Mouse (Mus musculus): ENCODE measurements around the gene Crtc2. TPM values are rescaled to one million over a fixed set of nuclear protein-coding genes. Genes with fewer than 3 reads are reported as not detected.

Gene Crtc2
- polyA plus RNA-seq, 1 experiment from 2014 or later, result 10.7 TPM

DNA sequence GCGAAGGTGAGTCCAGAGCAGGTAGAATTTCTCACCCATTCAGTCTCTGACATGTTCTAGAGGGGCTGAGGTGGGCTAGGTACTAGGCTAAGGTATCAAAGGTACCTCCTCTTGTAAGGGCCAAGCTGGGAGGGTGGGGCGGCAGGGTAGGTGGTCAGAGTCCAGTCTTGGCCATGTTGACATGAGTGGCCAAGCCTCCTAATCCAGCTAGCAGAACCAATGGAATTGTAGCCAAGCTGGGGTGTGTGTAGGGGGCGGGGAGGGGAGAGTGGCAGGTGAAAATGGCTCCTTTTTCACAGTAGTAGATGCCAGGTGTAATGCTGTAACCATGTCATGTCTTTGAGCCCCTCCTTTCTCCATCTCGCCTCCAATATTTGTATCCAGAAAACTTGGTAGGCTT, 4.6 kb downstream of the Crtc2 start:
- no peak overlapping the region for H3K27ac ChIP-seq (ENCODE audit: low read depth, low read length)
- no peak for ATAC-seq
- H3K9ac ChIP-seq (ENCODE audit: low read length), result no peak overlapping the region
- no peak for DNase-seq (ENCODE audit: low spot score)
- no peak overlapping the region for H3K4me3 ChIP-seq (ENCODE audit: low read depth, low read length)
- H3K4me1 ChIP-seq (ENCODE audit: control insufficient read depth, insufficient read depth, low read length), result peaks cover 6% of the 10 kb centered on the region
- WGBS, result 95% methylated on average over 4 of the region's 4 CpGs
- H3K27me3 ChIP-seq (replicated peaks; ENCODE audit: control insufficient read depth, insufficient read depth, low read length), result no peaks in the 10 kb centered on the region
- H3K9me3 ChIP-seq (replicated peaks; ENCODE audit: control insufficient read depth, low read length), result no peaks in the 10 kb centered on the region
- no peak overlapping the region for H3K4me2 ChIP-seq (ENCODE audit: low read length)
- peaks cover 67% of the 10 kb centered on the region for H3K36me3 ChIP-seq (ENCODE audit: control insufficient read depth, insufficient read depth, low read length)

DNA sequence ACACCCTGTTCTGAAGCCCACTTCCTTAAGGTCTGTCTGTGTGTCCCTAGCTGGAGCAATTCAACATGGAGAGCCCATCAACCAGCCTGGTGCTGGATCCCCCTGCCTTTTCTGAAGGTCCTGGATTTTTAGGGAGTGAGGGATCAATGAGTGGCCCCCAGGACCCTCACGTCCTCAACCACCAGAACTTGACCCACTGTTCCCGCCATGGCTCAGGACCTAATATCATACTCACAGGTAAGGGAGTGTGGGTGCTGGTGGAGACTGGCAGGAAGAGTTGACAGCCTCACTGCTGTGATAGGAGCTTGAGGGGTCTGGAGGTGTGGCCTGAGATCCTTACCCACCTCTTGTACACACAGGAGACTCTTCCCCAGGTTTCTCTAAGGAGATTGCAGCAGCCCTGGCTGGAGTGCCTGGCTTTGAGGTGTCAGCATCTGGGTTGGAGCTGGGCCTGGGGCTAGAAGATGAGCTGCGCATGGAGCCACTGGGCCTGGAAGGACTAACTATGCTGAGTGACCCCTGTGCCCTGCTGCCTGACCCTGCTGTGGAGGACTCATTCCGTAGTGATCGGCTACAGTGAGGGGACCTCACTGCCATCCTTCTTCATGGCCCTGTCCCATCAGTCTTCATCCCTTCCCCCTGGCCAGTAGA, 9.3 kb downstream of the Crtc2 start:
- no peaks in the 10 kb centered on the region for H3K27me3 ChIP-seq (replicated peaks; ENCODE audit: control insufficient read depth, insufficient read depth, low read length)
- 95% methylated on average over 5 of the region's 5 CpGs for WGBS

GRCm38 (mm10) chr3:90264687-90265033, 10.7 kb downstream of the Crtc2 start:
- H3K4me3 ChIP-seq (ENCODE audit: low read depth, low read length), result peak overlapping the region; percentile 88
- no peaks in the 10 kb centered on the region for H3K27me3 ChIP-seq (replicated peaks; ENCODE audit: control insufficient read depth, insufficient read depth, low read length)
- peaks cover 4% of the 10 kb centered on the region; the same call in 1 of the 2 replicates for H3K4me1 ChIP-seq (ENCODE audit: control insufficient read depth, insufficient read depth, low read length)
- ATAC-seq (no peak), DNase-seq (ENCODE audit: low spot score) (no peak)
- H3K4me2 ChIP-seq (ENCODE audit: low read length), result peak overlapping the region; percentile 87
- peak overlapping the region; percentile 90; the same call in 1 of the 2 replicates for H3K27ac ChIP-seq (ENCODE audit: low read depth, low read length)
- H3K9ac ChIP-seq (ENCODE audit: low read length), result no peak overlapping the region; the same call in 1 of the 2 replicates
- WGBS, result 31% methylated on average over 10 of the region's 10 CpGs
- H3K36me3 ChIP-seq (ENCODE audit: control insufficient read depth, insufficient read depth, low read length), result peaks cover 48% of the 10 kb centered on the region
- no peaks in the 10 kb centered on the region for H3K9me3 ChIP-seq (replicated peaks; ENCODE audit: control insufficient read depth, low read length)

More for the DNA sequence above, 9.3 kb downstream of the Crtc2 start:
- H3K4me3 ChIP-seq (ENCODE audit: low read depth, low read length), result no peak overlapping the region
- DNase-seq (ENCODE audit: low spot score) (no peak), ATAC-seq (no peak)
- no peak overlapping the region for H3K27ac ChIP-seq (ENCODE audit: low read depth, low read length)
- H3K9ac ChIP-seq (ENCODE audit: low read length), result no peak overlapping the region
- H3K4me1 ChIP-seq (ENCODE audit: control insufficient read depth, insufficient read depth, low read length), result peaks cover 4% of the 10 kb centered on the region; the same call in 1 of the 2 replicates
- no peaks in the 10 kb centered on the region for H3K9me3 ChIP-seq (replicated peaks; ENCODE audit: control insufficient read depth, low read length)
- peaks cover 60% of the 10 kb centered on the region for H3K36me3 ChIP-seq (ENCODE audit: control insufficient read depth, insufficient read depth, low read length)
- no peak overlapping the region for H3K4me2 ChIP-seq (ENCODE audit: low read length)

DNA sequence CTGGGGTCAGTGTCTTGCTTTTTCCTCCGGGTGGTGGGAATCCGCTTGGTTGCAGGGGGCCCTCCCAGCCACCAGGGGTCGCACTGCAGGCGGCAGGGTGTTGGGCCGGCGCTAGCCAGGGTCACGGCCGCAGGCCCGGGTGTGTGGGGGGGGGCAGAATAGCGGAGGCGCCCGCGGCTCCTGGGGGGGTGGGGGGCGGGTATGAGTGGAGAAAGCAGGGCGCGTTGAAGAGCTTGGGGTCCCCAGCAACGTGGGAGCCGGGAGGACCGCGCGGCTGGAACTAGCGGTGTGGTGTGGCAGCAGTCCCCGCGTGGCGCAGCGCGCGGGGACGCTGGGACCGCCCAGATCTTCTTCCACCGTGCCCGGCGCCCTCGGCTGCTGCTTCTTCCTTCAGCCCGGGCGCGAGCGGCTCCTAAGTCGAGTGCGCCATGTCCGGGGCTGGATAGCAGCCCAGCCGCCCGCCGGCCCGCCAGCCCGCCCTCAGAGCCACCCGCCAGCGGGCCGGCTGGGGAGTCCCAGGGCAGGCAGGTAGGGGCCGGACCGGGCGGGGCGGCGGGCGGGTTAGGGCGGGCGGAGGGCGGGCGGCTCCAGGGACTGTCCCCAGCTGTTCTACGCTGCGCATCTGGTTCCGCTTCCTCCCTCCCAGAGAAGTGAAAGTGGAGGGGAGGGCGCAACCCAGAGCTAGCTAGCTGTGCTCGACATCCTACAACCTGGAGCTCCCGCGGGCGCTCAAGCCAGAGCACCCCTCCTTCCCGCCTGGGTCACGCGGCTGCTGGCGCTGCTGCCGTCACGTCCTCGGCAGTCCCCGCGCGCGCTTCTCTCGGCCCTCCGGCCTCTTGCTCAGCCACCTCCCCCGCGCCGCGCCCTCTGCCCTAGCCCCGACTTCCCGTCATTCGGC, 11.3 kb downstream of the Crtc2 start, which contains the start of gene Dennd4b:
TSS of gene Dennd4b (plus strand) at position 152 of the 898 bp plus-strand sequence.
- ATAC-seq (peak; percentile 84), DNase-seq (ENCODE audit: low spot score) (peak; percentile 77)
- under 1% methylated on average over 70 of the region's 87 CpGs for WGBS
- H3K27me3 ChIP-seq (replicated peaks; ENCODE audit: control insufficient read depth, insufficient read depth, low read length), result no peaks in the 10 kb centered on the region
- peak within 1 kb of the TSS; percentile 89 for H3K9ac ChIP-seq (ENCODE audit: low read length)
- H3K4me3 ChIP-seq (ENCODE audit: low read depth, low read length), result peak within 1 kb of the TSS; percentile 88
- peak within 1 kb of the TSS; percentile 87 for H3K4me2 ChIP-seq (ENCODE audit: low read length)
- no peaks in the 10 kb centered on the region for H3K9me3 ChIP-seq (replicated peaks; ENCODE audit: control insufficient read depth, low read length)
- H3K4me1 ChIP-seq (ENCODE audit: control insufficient read depth, insufficient read depth, low read length), result peaks cover 4% of the 10 kb centered on the region; the same call in 1 of the 2 replicates
- peaks cover 45% of the 10 kb centered on the region for H3K36me3 ChIP-seq (ENCODE audit: control insufficient read depth, insufficient read depth, low read length)
- peak within 1 kb of the TSS; percentile 90 for H3K27ac ChIP-seq (ENCODE audit: low read depth, low read length)

GRCm38 (mm10) chr3:90265932-90266741, 12.2 kb downstream of the Crtc2 start:
- no peaks in the 10 kb centered on the region for H3K27me3 ChIP-seq (replicated peaks; ENCODE audit: control insufficient read depth, insufficient read depth, low read length)
- WGBS, result 26% methylated on average over 16 of the region's 16 CpGs
- H3K36me3 ChIP-seq (ENCODE audit: control insufficient read depth, insufficient read depth, low read length), result peaks cover 44% of the 10 kb centered on the region
- peaks cover 4% of the 10 kb centered on the region; the same call in 1 of the 2 replicates for H3K4me1 ChIP-seq (ENCODE audit: control insufficient read depth, insufficient read depth, low read length)
- H3K4me3 ChIP-seq (ENCODE audit: low read depth, low read length), result peak overlapping the region; percentile 88
- H3K9ac ChIP-seq (ENCODE audit: low read length), result peak overlapping the region; percentile 89
- H3K4me2 ChIP-seq (ENCODE audit: low read length), result peak overlapping the region; percentile 87
- no peaks in the 10 kb centered on the region for H3K9me3 ChIP-seq (replicated peaks; ENCODE audit: control insufficient read depth, low read length)
- ATAC-seq, result peak; percentile 30; the same call in 1 of the 2 replicates
- DNase-seq (ENCODE audit: low spot score), result peak; percentile 53
- H3K27ac ChIP-seq (ENCODE audit: low read depth, low read length), result peak overlapping the region; percentile 90

GRCm38 (mm10) chr3:90266901-90267775, 13.2 kb downstream of the Crtc2 start:
- DNase-seq (ENCODE audit: low spot score) (no peak), ATAC-seq (no peak)
- Histone ChIP-seq H3K4me1 (ENCODE audit: control insufficient read depth, insufficient read depth, low read length) (peaks cover 4% of the 10 kb centered on the region; the same call in 1 of the 2 replicates), H3K9me3 (replicated peaks; ENCODE audit: control insufficient read depth, low read length) (no peaks in the 10 kb centered on the region), H3K4me2 (ENCODE audit: low read length) (no peak overlapping the region), H3K9ac (ENCODE audit: low read length) (peak overlapping the region; percentile 89; the same call in 1 of the 2 replicates), H3K36me3 (ENCODE audit: control insufficient read depth, insufficient read depth, low read length) (peaks cover 34% of the 10 kb centered on the region), H3K27ac (ENCODE audit: low read depth, low read length) (no peak overlapping the region), H3K27me3 (replicated peaks; ENCODE audit: control insufficient read depth, insufficient read depth, low read length) (no peaks in the 10 kb centered on the region), H3K4me3 (ENCODE audit: low read depth, low read length) (no peak overlapping the region)
- WGBS, result 91% methylated on average over 20 of the region's 20 CpGs

DNA sequence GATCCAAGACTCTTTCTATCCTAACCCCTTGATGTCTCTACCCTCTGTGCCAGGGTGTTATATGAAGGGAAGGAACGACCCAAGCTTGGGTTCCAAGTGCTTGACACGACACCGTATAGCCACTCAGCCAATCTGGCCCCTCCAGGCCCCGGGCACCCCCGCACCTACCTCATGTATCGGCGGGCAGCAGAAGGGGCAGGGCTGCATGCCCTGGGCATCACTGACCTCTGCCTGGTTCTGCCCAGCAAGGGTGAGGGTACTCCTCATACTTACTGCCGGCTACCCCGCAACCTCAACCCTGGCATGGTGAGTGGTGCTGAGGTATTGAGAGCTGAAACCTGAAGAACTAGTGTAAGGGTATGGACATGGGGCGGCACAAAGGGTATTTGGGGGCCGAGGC, 14.2 kb downstream of the Crtc2 start:
- no peak overlapping the region for H3K4me2 ChIP-seq (ENCODE audit: low read length)
- H3K27ac ChIP-seq (ENCODE audit: low read depth, low read length), result no peak overlapping the region
- H3K27me3 ChIP-seq (replicated peaks; ENCODE audit: control insufficient read depth, insufficient read depth, low read length), result no peaks in the 10 kb centered on the region
- no peaks in the 10 kb centered on the region for H3K9me3 ChIP-seq (replicated peaks; ENCODE audit: control insufficient read depth, low read length)
- ATAC-seq (no peak), DNase-seq (ENCODE audit: low spot score) (no peak)
- no peak overlapping the region for H3K9ac ChIP-seq (ENCODE audit: low read length)
- 96% methylated on average over 11 of the region's 11 CpGs for WGBS
- peaks cover 4% of the 10 kb centered on the region; the same call in 1 of the 2 replicates for H3K4me1 ChIP-seq (ENCODE audit: control insufficient read depth, insufficient read depth, low read length)
- H3K4me3 ChIP-seq (ENCODE audit: low read depth, low read length), result no peak overlapping the region
- H3K36me3 ChIP-seq (ENCODE audit: control insufficient read depth, insufficient read depth, low read length), result peaks cover 33% of the 10 kb centered on the region

DNA sequence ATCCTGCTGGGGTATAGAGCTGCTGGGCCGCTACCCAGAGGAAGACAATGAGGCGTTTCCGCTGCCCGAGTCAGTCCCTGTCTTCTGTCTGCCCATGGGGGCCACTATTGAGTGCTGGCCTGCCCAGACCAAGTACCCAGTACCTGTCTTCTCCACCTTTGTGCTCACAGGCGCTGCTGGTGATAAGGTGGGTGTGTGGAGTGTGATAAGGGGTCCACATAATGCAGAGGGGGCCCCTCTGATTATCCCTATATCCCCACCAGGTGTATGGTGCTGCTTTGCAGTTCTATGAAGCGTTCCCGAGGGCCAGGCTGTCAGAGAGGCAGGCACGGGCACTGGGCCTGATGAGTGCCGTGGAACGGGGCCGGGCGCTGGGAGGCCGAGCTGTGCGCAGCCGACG, 15.0 kb downstream of the Crtc2 start:
- Histone ChIP-seq H3K4me3 (ENCODE audit: low read depth, low read length) (no peak overlapping the region), H3K27me3 (replicated peaks; ENCODE audit: control insufficient read depth, insufficient read depth, low read length) (no peaks in the 10 kb centered on the region), H3K4me1 (ENCODE audit: control insufficient read depth, insufficient read depth, low read length) (peaks cover 4% of the 10 kb centered on the region; the same call in 1 of the 2 replicates), H3K9me3 (replicated peaks; ENCODE audit: control insufficient read depth, low read length) (no peaks in the 10 kb centered on the region), H3K27ac (ENCODE audit: low read depth, low read length) (no peak overlapping the region), H3K4me2 (ENCODE audit: low read length) (no peak overlapping the region), H3K36me3 (ENCODE audit: control insufficient read depth, insufficient read depth, low read length) (peaks cover 29% of the 10 kb centered on the region), H3K9ac (ENCODE audit: low read length) (no peak overlapping the region)
- ATAC-seq, result no peak
- no peak for DNase-seq (ENCODE audit: low spot score)
- 87% methylated on average over 16 of the region's 16 CpGs for WGBS
